11 mouse cellular contexts compared by ENCODE assay signal in genomic region chr13:99940601-99941000, GRCm38 (mm10). TPM values are rescaled to one million over a fixed set of nuclear protein-coding genes. Genes with fewer than 3 reads are reported as not detected.
A peak's percentile ranks its signal among the peaks of the same experiment; 100 is the strongest.
DNase-seq lines count a peak whose midpoint lies in the region; ATAC-seq and TF ChIP-seq lines count a peak whose summit lies in the region.
"Had no signal": no experiment of that assay in that cellular context is flagged by ENCODE, and none has a peak within 500 bp of the region (broad histone marks: within the 10 kb centered on the region; RNA-seq: fewer than 3 reads in every experiment).

No protein-coding gene starts in this region.

- no peak overlapping the region for H3K4me2 ChIP-seq in forebrain, embryonic 11.5 days (ENCODE audit: low read depth, low read length, severe bottlenecking)

- peak overlapping the region; percentile 69 for H3K27ac ChIP-seq in forebrain, embryonic 11.5 days (ENCODE audit: low read depth, low read length)

- H3K27me3 ChIP-seq in forebrain, embryonic 11.5 days (ENCODE audit: control insufficient read depth, insufficient read depth, low read length), result no peaks in the 10 kb centered on the region

- no peak overlapping the region for H3K4me3 ChIP-seq in forebrain, embryonic 11.5 days (ENCODE audit: low read depth, low read length)
- H3K4me3 ChIP-seq in lung, adult 2 months (replicated peaks; ENCODE audit: extremely low read depth, low read depth, low read length), result no peak overlapping the region
- H3K4me3 ChIP-seq: erythroblast, embryonic 14.5 days had no signal

- no peak for TF ChIP-seq POLR2A in lung, adult 2 months (IDR thresholded peaks at IDR 0.05; ENCODE audit: borderline replicate concordance, extremely low read depth, low read depth, low read length)

- H3K4me1 ChIP-seq in forebrain, embryonic 11.5 days (replicated peaks; ENCODE audit: control insufficient read depth, insufficient read depth, low read length), result peaks cover 3% of the 10 kb centered on the region; the same call in 1 of the 2 replicates
- H3K4me1 ChIP-seq in lung, adult 2 months (ENCODE audit: control insufficient read depth, insufficient read depth, low read length), result no peaks in the 10 kb centered on the region

- WGBS in forebrain, embryonic 11.5 days, result 11% methylated on average over 2 of the region's 2 CpGs
- 22% methylated on average over 2 of the region's 2 CpGs for WGBS in lung, adult 2 months

- TF ChIP-seq CTCF in lung, adult 2 months (IDR thresholded peaks at IDR 0.05; ENCODE audit: insufficient read depth, low read length), result no peak

- H3K36me3 ChIP-seq in forebrain, embryonic 11.5 days (ENCODE audit: control insufficient read depth, insufficient read depth, low read length), result no peaks in the 10 kb centered on the region

- no peak overlapping the region for H3K9ac ChIP-seq in forebrain, embryonic 11.5 days (ENCODE audit: low read length)

- no peaks in the 10 kb centered on the region for H3K9me3 ChIP-seq in forebrain, embryonic 11.5 days (ENCODE audit: control insufficient read depth, low read length)

- ATAC-seq in forebrain, embryonic 11.5 days (replicated peaks; ENCODE audit: low FRiP score), result peak; percentile 90
- ATAC-seq in megakaryocyte, adult 5-6 weeks (ENCODE audit: poor library complexity, severe bottlenecking), result no peak

- peak; percentile 74 to 83 for DNase-seq in cerebellum, postnatal 10 days
- no peak for DNase-seq in cerebellum, adult 18-20 months
- peak; percentile 69 for DNase-seq in forebrain, embryonic 11.5 days (ENCODE audit: low spot score)
- peak; percentile 20 to 37 for DNase-seq in left cerebral cortex, postnatal 14 days (ENCODE audit: low spot score in 2 of 2)
- peak; percentile 72 for DNase-seq in retina, postnatal 1 day
- DNase-seq in gastrocnemius, postnatal 4 days (ENCODE audit: low spot score in 2 of 2), result no peak
- no peak for DNase-seq in lung, adult 2 months
- DNase-seq: adrenal gland, adult 8-10 months; kidney, postnatal 36 days had no signal

- intact Hi-C loops in left cerebral cortex, postnatal 14 days (cut with DNase I), result no loop called here

RNA-seq across cellular contexts. Expression of gene Cartpt, which starts 39.7 kb away (rescaled TPM):
- 1.8 and 2.0 TPM in 2 replicates for polyA plus RNA-seq in forebrain, embryonic 11.5 days (2014; fragmentation: Nextera tagmentation; extraction: Ambion mirVana)
- total RNA-seq in left cerebral cortex, postnatal 14 days (2021), result 10 to 100 TPM; 42.9 to 43.9 TPM
- total RNA-seq in gastrocnemius, postnatal 4 days (2021), result not detected
- 0.21 TPM in 1 of 2 replicates, not detected in the other for polyA plus RNA-seq in lung, adult 2 months (2012; rRNA removed)
- total RNA-seq in megakaryocyte, adult 5-6 weeks (2015), result not detected in 2 replicates
- not detected in 2 replicates for total RNA-seq in megakaryocyte, adult 5-6 weeks (2017)
- polyA plus RNA-seq: erythroblast, embryonic 14.5 days had no signal

Comparison
In these comparisons a context has a peak if more than half of its experiments do, and no peak if none do; other contexts are left out.
1. DNase-seq: peak in cerebellum, postnatal 10 days (2 of 2), forebrain, embryonic 11.5 days (single experiment), left cerebral cortex, postnatal 14 days (2 of 2) and retina, postnatal 1 day (single experiment); none in cerebellum, adult 18-20 months (0 of 2), gastrocnemius, postnatal 4 days (0 of 2) and lung, adult 2 months (single experiment).
2. RNA of gene Cartpt, which starts 39.7 kb away (total RNA-seq): 42.9 to 43.9 TPM in left cerebral cortex, postnatal 14 days; not detected in gastrocnemius, postnatal 4 days and not detected in megakaryocyte, adult 5-6 weeks; every median in the first group is over 10 times any median in the second.